Mouse (Mus musculus) cerebellum, postnatal 14 days (tissue): Measurements from ENCODE around the gene Slc22a23.
"Not testable (repeated sequence)": the region's sequence is repeated elsewhere in the genome, so short reads cannot be mapped to it uniquely, and the experiment has no call there.

Source experiments
- DNase-seq, 2 experiments: peaks; one replicate each; pipeline ENCODE4 v3.0.0; 2021; ENCODE audit warnings: mixed read lengths in 2 of 2

Gene Slc22a23

GRCm38 (mm10) chr13:34345128-34346085 is at the start of gene Slc22a23:
Gene Slc22a23, minus strand, starts transcription at chr13:34345182.
- peak; percentile 84 to 90 for DNase-seq

- DNase-seq: not testable (repeated sequence)
These were observed 49.3 kb upstream of the Slc22a23 start for GRCm38 (mm10) chr13:34394305-34394704.

- DNase-seq: no peak
These were observed 47.4 kb upstream of the Slc22a23 start for GRCm38 (mm10) chr13:34392376-34392775.

GRCm38 (mm10) chr13:34388219-34388618 is 43.2 kb upstream of the Slc22a23 start:
- no peak for DNase-seq

- no peak for DNase-seq
These were observed 38.4 kb upstream of the Slc22a23 start for GRCm38 (mm10) chr13:34383416-34383815.

GRCm38 (mm10) chr13:34378926-34379325 is 33.9 kb upstream of the Slc22a23 start:
- DNase-seq: peak; percentile 86 to 87

- no peak for DNase-seq
These were observed 30.2 kb upstream of the Slc22a23 start for GRCm38 (mm10) chr13:34375145-34375544.

- no peak for DNase-seq
These were observed 28.0 kb upstream of the Slc22a23 start for GRCm38 (mm10) chr13:34372870-34373478.

GRCm38 (mm10) chr13:34371951-34372869 is 27.2 kb upstream of the Slc22a23 start:
- no peak for DNase-seq

- DNase-seq: no peak
These were observed 25.4 kb upstream of the Slc22a23 start for GRCm38 (mm10) chr13:34370281-34370825.

GRCm38 (mm10) chr13:34365226-34365625 is 20.2 kb upstream of the Slc22a23 start:
- DNase-seq: peak; percentile 10 to 23

- DNase-seq: no peak
These were observed 10.7 kb upstream of the Slc22a23 start for GRCm38 (mm10) chr13:34355656-34356055.

GRCm38 (mm10) chr13:34354830-34355624 is 10.0 kb upstream of the Slc22a23 start:
- no peak for DNase-seq

- no peak for DNase-seq
These were observed 8.3 kb upstream of the Slc22a23 start for GRCm38 (mm10) chr13:34353241-34353640.

- DNase-seq: no peak
These were observed 6.5 kb upstream of the Slc22a23 start for GRCm38 (mm10) chr13:34351437-34351836.

- DNase-seq: no peak
These were observed 3.2 kb upstream of the Slc22a23 start for GRCm38 (mm10) chr13:34347960-34348889.

GRCm38 (mm10) chr13:34346748-34347147 is 1.8 kb upstream of the Slc22a23 start:
- no peak for DNase-seq

GRCm38 (mm10) chr13:34346238-34346637 is 1.3 kb upstream of the Slc22a23 start:
- DNase-seq: no peak

GRCm38 (mm10) chr13:34344376-34345127 is 430 bp downstream of the Slc22a23 start:
- DNase-seq: peak; percentile 48 to 60
